Mouse (Mus musculus) urinary bladder, adult 18-20 months (tissue): Measurements from ENCODE around the gene Kcne4.
A peak's percentile ranks its signal among the peaks of the same experiment; 100 is the strongest.
"Not testable (repeated sequence)": the region's sequence is repeated elsewhere in the genome, so short reads cannot be mapped to it uniquely, and the experiment has no call there.

ENCODE experiments used
- DNase-seq, 2 experiments: peaks; one replicate each; pipeline ENCODE4 v3.0.0; 2022; ENCODE audit warnings: low spot score in 2 of 2, mixed read lengths in 2 of 2

Kcne4 gene

DNA sequence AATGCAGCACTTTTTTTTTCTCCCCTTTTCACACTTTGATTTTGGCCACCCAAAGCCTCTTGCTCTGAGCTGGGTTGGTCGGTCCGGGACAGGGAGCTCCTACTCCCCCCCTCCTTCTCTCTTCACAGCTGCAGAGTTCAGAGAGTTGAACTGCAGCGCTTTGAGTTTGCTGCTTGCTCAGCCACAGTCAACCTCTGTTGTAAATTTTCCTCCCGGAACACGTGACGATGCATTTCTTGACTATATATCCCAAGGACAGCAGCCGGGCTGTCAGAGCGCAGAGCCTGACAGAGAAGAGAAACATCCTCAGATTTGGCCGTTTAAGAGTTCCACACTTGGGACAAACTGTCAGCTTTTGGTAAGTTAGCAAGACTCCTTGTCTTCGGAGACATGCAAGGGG lies at the start of gene Kcne4:
Gene Kcne4, plus strand, starts transcription at position 120 of the 400 bp plus-strand sequence.
- no peak for DNase-seq

DNA sequence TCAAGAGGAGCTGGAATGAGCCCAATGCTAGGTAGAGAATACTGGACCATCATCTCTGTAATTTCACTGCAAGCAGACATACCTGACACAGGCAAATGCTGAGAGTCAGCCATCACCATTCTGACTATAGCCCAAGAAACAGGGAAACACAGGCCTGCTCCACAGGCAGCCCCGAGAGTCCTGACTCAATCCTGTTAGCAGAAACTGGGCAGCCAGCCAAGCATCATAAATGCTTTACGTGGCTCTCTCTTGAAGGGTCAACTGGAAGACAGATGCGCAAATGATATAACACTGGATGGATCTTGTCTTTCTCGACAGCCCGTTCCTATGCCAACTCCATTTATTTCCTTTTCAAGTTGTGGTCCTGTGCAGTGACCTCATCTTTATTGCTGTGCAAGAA lies 34.7 kb upstream of the Kcne4 start:
- no peak for DNase-seq

DNA sequence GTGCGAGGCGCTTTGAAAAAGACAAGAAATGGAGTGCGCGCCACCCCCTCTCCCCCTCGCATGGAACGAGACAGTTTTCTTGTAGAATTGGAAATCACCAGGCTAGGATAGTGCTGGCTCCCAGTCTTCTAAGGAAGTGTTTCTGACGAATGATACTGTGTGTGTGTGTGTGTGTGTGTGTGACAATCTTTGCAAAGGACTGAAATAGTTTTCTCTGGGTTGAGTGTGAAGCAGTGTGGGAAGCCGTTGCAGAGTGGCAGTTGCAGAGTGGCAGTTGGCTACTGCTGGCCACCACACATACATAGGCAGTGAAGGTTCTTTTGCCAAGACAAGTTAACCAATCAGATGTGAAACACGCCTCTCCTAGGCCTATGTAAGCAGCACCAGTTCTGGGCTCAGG lies 31.6 kb upstream of the Kcne4 start:
- not testable (repeated sequence) for DNase-seq

DNA sequence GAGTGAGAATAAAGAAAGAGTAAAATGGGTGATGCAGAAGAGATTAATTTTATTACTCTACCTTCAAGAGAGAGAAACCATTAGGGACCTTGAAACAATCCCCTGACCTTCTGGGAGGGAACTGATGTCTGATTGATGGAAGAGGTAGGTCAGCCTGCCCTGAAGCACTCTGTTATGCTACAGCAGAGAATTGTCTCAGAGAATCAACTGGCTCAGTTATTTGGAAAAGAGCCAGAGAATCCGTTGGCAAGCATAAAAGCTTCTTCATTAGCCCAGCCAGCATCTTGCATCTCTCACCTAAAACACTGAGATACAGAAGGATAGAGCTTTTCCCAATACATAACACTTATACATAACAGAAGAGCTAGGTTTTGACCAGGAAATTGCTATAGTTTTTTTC lies 26.8 kb upstream of the Kcne4 start:
- DNase-seq = no peak

DNA sequence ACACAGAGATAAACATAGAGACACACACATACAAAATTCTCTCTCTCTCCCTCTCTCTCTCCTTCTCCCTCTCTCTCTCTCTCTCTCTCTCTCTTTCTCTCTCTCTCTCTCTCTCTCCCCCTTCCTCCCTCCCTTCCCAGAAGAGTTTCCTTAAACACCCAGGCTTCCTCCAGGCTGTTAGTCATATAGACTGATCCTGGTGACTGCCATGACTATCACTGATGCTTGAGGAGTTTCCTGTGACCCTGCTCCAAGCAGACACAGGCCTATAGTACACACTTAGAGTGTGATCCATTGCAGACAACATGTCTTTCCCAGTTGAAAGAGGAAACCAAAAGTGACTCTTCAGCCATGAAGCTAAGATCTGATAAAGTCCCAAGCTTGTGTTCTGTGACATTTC lies 9.1 kb upstream of the Kcne4 start:
- DNase-seq = no peak

DNA sequence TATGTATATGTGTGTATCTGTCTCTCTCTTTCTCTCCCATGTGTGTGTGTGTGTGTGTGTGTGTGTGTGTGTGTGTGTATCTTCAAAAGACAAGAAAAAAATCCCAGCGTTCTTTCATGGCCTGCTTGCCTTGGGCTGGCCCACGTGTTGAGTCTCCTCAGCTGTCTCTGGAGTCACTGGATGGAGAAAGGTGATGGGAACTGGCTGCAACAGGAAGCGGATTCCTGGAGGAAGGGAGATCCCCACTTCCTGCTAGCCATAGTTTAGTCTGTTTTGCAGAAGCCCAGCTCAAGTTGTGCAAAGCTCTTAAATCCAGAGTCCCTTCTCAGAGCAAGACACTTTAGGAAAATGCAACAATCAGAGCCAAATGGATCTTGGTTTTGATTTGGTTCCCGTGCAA lies 6.7 kb upstream of the Kcne4 start:
- no peak for DNase-seq

DNA sequence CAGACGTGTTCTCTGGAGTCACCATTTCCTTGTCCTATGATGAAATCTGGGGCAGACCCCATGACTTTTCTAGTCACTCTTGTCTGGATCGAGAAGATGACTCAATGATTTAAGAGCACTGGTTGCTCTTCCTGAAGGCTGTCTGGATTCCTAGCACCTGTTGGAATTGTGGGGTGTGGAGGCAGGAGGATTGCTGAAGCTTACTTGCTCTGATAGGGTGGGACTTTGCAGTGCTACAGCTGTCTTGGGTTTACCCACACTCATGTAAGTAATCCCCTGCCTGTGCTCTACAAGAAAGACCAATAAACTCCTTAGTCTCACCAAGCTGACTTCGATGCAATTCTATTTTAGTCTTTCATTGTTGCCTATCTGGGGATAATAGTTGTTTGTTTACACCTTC lies 5.7 kb upstream of the Kcne4 start:
- no peak for DNase-seq

DNA sequence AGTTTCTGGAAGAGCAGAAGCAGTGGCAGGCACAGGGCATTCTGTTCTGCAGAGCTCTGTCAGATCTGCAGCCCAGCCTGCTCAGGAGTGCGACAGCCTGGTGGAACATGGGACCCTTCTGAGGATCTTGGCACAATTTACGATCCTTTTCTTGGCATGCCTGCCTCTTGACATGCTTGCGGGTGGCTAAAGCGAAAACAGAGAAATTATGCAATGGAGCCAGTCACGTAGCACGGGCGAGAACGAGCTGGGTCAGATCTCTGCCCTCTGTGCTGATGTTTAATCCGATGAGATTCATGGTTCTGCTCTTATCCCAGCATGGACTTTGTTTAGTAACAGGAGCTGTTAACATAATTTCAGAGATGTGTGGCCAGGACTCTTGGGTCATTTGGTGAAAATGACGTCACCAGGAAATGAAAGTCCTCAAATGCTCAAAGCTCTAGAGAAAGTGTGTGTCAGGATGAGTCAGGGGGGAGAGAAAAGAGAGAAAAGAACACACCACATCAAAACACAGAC lies 4.5 kb upstream of the Kcne4 start:
- DNase-seq = no peak

DNA sequence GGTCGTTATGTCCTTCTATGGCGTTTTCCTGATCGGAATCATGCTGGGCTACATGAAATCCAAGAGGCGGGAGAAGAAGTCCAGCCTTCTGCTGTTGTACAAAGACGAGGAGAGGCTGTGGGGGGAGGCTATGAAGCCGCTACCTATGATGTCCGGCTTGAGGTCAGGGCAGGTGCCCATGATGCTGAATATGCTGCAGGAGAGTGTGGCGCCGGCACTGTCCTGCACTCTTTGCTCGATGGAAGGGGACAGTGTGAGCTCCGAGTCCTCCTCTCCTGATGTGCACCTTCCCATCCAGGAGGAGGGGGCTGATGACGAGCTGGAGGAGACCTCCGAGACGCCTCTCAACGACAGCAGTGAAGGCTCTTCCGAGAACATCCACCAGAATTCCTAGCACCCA lies 1.2 kb downstream of the Kcne4 start:
- no peak for DNase-seq

DNA sequence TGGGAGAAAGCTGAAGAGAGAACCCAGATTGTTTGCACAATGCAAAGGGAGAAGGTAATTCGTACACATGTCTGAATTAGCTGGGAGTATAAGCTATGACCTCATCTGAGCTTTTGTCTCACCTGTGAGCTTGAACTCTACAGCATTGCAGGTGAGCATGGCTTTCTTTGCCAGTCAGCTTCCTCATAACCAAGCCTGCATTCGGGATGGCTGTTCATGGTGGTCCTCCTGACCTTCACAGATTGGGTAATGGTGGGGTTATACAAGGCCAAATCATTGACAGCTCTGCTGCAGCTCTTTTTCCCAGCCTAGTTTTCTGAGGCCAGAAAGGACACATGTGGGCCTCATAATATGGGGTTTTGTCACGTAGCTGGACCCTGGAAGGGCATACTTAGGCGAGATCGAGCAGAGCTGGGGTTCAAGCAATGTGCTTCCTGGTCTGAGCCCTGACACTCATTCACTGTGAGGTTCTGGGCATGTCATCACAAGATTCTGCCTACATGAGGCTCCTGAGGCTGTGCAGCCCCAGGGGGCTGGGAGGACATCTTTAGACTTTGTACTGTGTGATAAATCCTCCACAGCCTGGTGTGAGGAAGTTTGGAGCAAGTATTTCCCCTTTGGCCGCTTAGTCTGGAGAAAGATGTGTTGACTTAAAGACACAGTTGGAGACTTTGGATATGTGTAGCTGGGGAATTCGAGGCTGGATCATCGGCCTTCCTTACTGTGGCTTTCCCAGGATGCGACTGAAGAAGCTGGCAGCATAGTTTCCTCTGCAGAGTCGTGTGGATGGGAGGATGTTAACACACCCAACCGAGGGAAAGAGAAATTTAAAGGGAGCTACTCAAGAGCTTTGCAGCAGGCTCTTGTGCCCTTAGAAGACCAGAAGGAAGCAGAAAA lies 2.3 kb downstream of the Kcne4 start:
- DNase-seq = no peak

DNA sequence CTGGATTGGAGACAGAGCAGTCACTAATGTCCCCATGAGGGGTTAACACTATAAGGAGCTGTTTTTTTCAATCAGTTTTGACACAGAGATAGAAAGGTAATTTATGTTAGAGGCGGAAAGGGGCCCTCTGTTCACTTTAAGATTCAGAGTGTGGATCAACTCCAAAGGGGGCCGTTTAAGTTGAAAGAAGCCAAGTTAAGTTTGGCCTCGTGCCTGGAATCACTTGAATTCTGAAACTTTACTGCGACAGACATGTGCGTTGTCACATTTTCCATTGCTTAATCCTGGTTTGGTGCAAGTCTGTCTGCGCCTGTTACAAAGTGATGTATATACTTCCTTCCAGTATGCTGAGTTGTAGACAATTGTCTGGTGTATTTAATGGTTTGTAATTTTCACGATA lies 3.0 kb downstream of the Kcne4 start:
- no peak for DNase-seq

DNA sequence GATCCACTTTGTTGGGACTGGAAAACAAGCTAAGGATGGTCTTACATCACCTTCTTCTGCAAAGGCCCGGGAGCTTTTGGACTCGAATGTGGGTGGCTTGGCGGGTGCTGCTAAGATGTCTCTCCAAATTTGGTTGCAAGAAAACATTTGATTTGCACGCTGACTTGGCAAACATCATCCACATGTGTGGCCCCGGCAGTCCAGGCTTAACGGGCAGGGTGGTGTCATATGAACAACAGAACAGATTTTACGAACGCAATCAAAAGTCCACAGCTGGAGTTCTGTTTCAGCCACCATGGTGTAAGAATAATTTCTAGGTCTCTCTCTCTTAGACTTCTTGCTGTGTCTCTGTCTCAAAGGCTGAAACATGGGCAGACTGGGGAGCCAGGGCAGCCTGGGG lies 3.6 kb downstream of the Kcne4 start:
- DNase-seq = peak in 1 of 2 experiments; percentile 34

DNA sequence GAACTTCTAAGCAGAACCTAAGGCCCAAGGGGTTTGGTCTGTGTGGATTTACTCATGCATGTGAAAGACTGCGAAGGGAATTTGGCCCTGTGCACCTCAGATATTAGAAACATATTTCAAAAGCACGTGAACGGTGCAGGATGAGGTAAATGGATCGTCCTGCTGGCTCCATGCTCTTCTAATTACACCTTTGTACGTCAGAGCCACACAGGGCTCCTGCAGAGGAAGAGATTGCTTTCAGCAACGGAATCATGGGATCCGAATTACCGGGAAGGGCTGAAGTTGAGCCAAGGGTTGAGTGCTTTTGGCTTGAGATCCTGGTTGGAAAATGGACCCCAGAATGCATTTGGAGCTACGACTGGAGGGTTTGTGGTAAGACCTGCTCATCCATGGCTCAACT lies 4.6 kb downstream of the Kcne4 start:
- DNase-seq = no peak

DNA sequence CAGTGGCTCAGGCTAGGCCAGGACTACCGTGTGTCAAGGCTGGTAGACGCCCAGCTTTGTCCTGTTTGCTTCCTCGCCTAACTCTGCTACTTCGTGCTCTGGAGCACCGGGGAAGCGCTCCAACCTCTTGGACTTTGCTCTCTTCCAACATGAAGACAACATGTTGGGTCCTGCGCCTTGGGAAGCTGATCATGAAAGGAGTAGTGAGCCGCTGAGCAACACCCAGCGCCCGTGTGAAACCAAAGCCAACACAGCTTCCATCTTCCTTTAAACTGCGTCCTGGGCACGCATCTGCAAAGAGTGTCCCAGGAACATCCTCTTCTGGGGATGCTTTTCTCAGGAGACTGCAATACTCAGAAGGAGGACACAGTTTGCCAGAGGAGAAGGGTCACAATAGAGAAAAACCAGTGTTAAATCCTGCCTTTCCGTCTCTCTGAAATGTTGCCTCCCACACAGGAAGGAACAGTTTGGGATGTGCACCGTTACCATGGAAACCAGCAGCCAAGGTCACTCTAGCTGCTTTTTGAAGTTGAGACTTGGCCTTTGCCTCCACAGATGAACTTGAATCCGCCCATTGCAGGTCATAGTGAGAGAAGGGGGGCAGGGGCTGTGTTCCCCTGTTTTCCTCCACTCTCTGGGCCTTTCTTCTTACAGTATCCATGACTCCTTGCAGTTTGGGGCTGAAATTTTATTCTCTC lies 5.3 kb downstream of the Kcne4 start:
- DNase-seq = no peak

DNA sequence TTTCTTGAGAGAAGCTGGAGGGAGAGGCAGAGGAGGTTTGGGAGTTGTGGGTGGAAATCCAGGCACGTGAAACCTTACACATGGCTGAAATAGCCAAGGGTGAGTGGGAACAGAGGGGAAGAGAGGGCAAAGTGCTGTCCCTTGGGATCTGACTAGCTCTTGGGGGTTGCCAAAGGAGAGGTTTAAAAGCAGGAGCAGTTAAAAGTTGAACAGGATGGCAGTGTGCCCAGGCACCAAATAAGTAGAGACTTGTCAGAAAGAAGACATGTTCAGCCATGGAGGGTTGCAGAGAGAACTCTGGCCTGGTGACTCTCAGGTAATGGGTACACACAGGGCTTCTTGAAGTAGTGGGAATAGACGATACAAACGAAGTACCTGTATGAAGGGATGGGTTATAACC lies 8.7 kb downstream of the Kcne4 start:
- no peak for DNase-seq

DNA sequence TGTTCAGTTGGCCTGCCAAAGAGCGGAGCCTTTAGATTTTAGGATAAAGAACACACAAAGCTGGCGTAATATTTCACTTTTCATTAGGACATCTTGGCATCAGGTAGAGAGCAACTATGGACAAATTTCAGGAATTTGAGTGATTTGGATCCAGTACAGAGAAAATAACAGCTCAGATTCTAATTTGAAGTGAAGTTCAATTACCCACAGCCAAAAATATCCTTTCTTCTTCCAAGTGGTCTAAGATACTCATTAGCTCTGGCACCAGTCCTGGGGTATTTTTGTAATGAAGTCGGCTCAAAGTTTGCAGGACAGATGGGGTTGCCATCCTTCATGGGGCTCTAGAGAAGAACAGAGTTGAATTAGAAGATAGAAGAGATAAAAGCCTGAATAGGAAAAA lies 21.9 kb downstream of the Kcne4 start:
- no peak for DNase-seq

DNA sequence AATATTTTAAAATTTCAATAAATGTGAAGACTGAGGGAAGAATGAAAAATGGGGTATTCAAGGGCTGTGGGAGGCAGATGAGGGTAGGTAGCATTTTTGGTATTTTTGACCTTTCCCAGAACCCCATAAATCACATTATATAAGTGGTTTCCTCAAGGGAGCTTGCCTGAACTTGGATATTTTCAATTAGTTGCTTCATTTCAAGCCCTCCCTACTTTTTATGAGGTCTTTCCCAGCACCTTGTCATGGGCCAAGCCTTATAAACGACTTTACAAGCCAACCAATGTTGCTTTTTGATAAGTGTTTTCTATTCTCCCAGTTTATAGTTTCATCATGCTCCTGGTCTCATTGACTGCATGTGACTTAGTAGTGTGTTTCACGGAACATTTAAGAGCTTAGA lies 24.2 kb downstream of the Kcne4 start:
- DNase-seq = no peak

DNA sequence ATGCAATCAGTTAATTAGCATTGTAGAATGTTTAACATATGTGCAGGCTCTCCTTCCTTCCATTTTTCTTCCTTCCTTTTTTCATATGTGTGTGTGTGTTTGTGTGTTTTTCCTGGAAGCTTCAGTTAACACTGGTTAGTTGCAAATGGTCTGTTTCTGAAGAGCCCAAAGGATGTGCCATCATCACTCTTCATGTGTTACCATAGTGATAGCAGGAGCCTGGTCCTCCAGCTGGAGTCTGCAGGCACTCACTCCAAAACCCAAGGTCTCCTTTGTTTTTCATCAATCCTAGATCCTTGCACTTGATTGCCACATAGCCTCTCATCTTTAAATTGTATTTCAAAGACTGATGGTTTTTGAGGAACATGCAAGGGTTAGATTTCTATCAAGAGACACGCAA lies 29.1 kb downstream of the Kcne4 start:
- DNase-seq = no peak

DNA sequence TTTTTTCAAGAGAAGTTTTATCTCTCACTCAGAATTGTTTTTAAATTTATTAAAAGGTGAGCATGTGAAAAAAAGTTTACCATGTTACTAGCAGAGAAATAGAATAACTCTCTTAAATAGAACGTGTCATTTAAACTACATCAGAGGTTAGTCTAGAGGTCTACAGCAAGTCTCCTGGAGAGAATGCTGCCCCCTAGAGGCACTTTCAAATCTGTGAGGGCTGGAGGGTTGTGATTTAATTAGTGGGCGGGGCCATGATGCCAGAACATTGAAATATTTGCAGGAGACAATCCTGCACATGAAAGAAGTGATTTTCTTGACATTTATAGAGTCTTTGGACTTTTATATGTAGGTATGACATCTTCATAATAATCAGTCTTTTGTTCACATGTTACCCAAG lies 29.9 kb downstream of the Kcne4 start:
- no peak for DNase-seq

DNA sequence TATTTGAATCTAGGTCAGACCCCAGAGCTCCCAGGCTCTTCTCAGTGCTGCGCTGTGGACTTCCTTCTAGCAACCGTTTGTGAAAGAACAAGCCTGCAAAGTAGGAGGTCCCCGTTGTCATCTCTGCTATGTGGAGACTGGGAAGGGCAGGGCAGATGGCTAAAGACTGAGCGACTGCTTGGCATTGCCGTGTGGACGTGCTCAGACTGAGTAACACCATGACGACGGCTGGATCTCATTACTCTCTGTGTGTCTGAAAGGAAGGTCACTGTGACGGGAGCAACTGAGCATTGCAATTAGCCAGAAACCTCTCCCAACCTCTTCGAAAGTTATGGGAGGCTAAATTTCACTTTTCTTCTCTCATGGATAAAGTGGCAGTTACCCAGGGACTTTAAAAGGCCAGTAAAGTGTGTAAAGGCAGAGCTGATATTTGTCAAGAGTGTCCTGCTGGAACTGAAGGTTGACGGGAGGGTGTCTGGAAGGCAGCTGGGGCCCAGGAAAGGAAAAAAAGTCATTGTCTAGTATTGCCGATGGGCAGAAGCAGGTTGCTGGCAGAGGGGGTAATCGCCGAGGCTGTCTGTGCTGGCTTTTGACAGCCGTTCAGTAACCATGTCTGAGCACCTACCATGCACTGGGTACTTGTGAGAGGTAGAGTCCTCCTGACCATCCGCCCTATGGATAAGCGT lies 36.0 kb downstream of the Kcne4 start:
- DNase-seq = no peak

DNA sequence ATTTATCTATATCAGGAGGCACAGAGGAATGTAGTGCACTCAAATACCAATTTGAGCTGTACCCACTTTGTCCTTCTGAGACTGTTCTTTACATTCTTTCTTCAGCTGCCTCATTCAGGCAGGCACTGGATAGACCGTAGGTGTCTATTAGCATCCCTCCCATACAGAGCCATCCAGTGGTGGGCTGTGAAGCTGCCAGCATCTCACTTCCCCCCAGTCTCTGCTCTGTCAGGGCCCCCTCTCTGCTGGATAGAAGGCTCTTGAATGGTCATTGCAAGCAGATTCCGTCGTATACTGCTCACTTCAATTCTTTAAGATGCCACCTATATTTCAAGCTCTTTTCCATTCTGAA lies 36.5 kb downstream of the Kcne4 start:
- DNase-seq = no peak

DNA sequence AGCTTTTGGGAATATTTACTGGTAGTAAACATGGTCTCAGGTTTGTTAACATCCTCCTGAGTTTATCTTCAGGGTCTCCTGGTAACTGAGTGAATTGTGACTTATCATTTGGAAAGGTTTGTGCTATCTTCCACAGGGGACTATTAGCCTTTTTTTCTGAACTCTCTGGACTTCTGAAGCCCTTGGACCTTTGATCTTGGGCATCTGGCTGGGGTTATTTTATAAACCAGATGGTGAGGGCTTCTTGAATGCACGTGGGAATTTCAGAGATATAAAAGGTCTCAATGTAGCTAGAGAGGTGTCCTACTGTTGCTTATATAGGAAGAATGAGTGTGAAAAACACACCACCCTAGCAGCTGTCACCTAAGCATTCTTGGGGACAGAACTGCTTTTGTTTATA lies 37.7 kb downstream of the Kcne4 start:
- DNase-seq = no peak

DNA sequence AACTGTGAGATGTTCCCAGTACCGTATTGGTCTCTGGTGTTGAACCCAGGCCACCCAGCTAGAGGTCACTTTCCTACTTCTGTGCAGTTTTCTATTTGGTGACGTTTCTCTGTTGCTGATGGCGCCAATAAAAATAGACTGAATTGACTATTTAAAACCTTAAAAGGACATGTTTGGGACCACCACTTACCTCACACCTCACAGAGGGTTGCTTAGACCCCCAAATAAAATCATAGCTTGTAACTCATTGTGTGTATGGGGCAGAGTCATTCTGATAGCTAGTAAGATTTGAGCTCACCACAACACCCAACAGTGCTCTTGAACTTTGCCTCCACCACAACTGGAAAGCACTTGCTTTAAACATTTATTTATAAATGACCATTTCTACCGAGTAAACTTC lies 43.0 kb downstream of the Kcne4 start:
- no peak for DNase-seq
